ENCODE assay signal across 14 mouse cellular contexts in genomic region chr10:117627949-117628348, GRCm38 (mm10). TPM values are rescaled to one million over a fixed set of nuclear protein-coding genes. Genes with fewer than 3 reads are reported as not detected.
A peak's percentile ranks its signal among the peaks of the same experiment; 100 is the strongest.
DNase-seq lines count a peak whose midpoint lies in the region; ATAC-seq and TF ChIP-seq lines count a peak whose summit lies in the region.
"Had no signal": no experiment of that assay in that cellular context is flagged by ENCODE, and none has a peak within 500 bp of the region (broad histone marks: within the 10 kb centered on the region; RNA-seq: fewer than 3 reads in every experiment).

No protein-coding gene starts in this region.

- H3K4me3 ChIP-seq in liver, embryonic 12.5 days, result no peak overlapping the region
- H3K4me3 ChIP-seq in spleen, adult 2 months (ENCODE audit: extremely low read depth, insufficient read depth, insufficient read length), result no peak overlapping the region
- H3K4me3 ChIP-seq: erythroblast, embryonic 14.5 days; heart, adult 2 months had no signal

- H3K27me3 ChIP-seq in liver, embryonic 12.5 days (replicated peaks), result peaks cover 62% of the 10 kb centered on the region
- H3K27me3 ChIP-seq in spleen, adult 2 months (ENCODE audit: control insufficient read depth, insufficient read depth, low read length), result no peaks in the 10 kb centered on the region

- WGBS in liver, embryonic 12.5 days (ENCODE audit: insufficient replicate concordance), result 34% methylated on average over 6 of the region's 6 CpGs
- WGBS in spleen, adult 2 months, result 46% methylated on average over 6 of the region's 6 CpGs

- no peak for TF ChIP-seq POLR2A in spleen, adult 2 months (IDR thresholded peaks at IDR 0.05; ENCODE audit: low read depth, low read length)

- H3K4me2 ChIP-seq in liver, embryonic 12.5 days, result peak overlapping the region; percentile 71; the same call in 1 of the 2 replicates

- H3K27ac ChIP-seq in liver, embryonic 12.5 days, result no peak overlapping the region
- peak overlapping the region; percentile 79; the same call in 1 of the 2 replicates for H3K27ac ChIP-seq in spleen, adult 2 months (ENCODE audit: insufficient read depth, low read length)
- H3K27ac ChIP-seq: gastrocnemius, adult 2 months; heart, adult 2 months had no signal

- H3K36me3 ChIP-seq in liver, embryonic 12.5 days, result no peaks in the 10 kb centered on the region
- no peaks in the 10 kb centered on the region; the same call in 1 of the 2 replicates for H3K36me3 ChIP-seq in spleen, adult 2 months (ENCODE audit: control insufficient read depth, insufficient read depth, low read length)

- no peak for ATAC-seq in liver, embryonic 12.5 days
- ATAC-seq in granulocyte monocyte progenitor cell, adult 5-6 weeks (replicated peaks; ENCODE audit: poor library complexity, severe bottlenecking), result 0 out of 2 replicates have a peak, but pooled peaks have one; percentile 6
- ATAC-seq: forebrain, postnatal 0 days had no signal

- H3K4me1 ChIP-seq in liver, embryonic 12.5 days, result peaks cover 13% of the 10 kb centered on the region
- peaks cover 16% of the 10 kb centered on the region for H3K4me1 ChIP-seq in spleen, adult 2 months (ENCODE audit: control insufficient read depth, insufficient read depth, insufficient read length)

- TF ChIP-seq CTCF in spleen, adult 2 months (IDR thresholded peaks at IDR 0.05; ENCODE audit: extremely low read depth, insufficient read depth, insufficient read length, insufficient replicate concordance), result no peak

- H3K9me3 ChIP-seq in liver, embryonic 12.5 days (replicated peaks), result no peaks in the 10 kb centered on the region

- H3K9ac ChIP-seq in liver, embryonic 12.5 days, result no peak overlapping the region
- H3K9ac ChIP-seq: forebrain, postnatal 0 days had no signal

- DNase-seq in liver, result no peak
- no peak for DNase-seq in spleen, adult 2 months (ENCODE audit: low read depth in 1 of 2, low spot score in 2 of 2)
- DNase-seq in spleen, adult 12 weeks (ENCODE audit: low spot score), result no peak
- DNase-seq in layer of hippocampus, adult 9-11 months, result no peak
- no peak for DNase-seq in layer of hippocampus, postnatal 10 days (ENCODE audit: low spot score in 2 of 2)
- DNase-seq: adrenal gland, postnatal 25 days; cerebellum, adult 9-11 months; gastrocnemius, adult 2 months; heart, adult 2 months; right cerebral cortex, postnatal 14 days had no signal

RNA-seq across cellular contexts. Expression of gene Cpm, which starts 1.4 kb away (rescaled TPM):
- 29.8 and 30.7 TPM in 2 replicates for polyA plus RNA-seq in liver, embryonic 12.5 days (2016; fragmentation: Nextera tagmentation; extraction: Ambion mirVana)
- polyA plus RNA-seq in spleen, adult 2 months (2012; rRNA removed), result 10.1 and 19.0 TPM in 2 replicates
- total RNA-seq in granulocyte monocyte progenitor cell, adult 5-6 weeks (2014; fragmentation: Nextera tagmentation), result not detected in 2 replicates
- total RNA-seq in granulocyte monocyte progenitor cell, adult 5-6 weeks (2017), result 0.46 TPM in 1 of 2 replicates, not detected in the other
- 1 to 10 TPM; 5.8 to 6.4 TPM for total RNA-seq in layer of hippocampus, postnatal 10 days (2021)
- polyA plus RNA-seq: erythroblast, embryonic 14.5 days had no signal

Comparison
In these comparisons a context has a peak if more than half of its experiments do, and no peak if none do; other contexts are left out.
1. RNA of gene Cpm, which starts 1.4 kb away (total RNA-seq): 5.8 to 6.4 TPM in layer of hippocampus, postnatal 10 days; 0.46 TPM in granulocyte monocyte progenitor cell, adult 5-6 weeks; every median in the first group is over 4 times any median in the second.